ENCODE assay signal across 14 mouse cellular contexts in the genomic region with DNA sequence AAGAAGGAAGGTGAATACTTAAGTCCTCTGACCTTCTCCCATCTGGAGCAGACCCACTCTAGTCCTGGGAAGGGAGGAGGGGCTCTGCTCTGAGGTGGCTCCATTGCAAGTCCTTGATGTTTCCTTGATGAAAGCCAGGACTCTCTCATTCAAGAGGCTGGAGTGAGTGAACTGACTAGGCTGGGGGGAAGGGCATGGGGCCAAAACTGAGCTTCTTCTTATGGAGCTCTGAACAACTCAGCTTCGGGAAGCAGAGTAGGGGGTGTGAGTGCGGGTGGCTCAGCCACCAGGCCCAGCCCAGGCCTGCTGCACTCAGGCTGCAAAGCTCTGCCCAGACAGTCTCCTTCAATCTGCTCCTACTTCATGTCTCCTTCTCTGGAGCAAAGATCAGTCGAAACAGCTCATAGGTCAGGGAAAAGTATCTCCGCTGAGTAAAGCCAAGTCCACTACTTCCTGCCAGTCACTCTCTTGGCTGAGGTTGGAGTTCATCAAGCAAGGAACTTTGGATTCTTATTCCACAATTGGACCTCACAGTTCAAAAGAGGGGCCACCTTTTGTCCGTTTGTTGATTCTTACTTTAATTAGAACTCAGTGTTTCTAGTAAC. TPM values are rescaled to one million over a fixed set of nuclear protein-coding genes. Genes with fewer than 3 reads are reported as not detected.
DNase-seq lines count a peak whose midpoint lies in the region; ATAC-seq and TF ChIP-seq lines count a peak whose summit lies in the region.
"Had no signal": no experiment of that assay in that cellular context is flagged by ENCODE, and none has a peak within 500 bp of the region (broad histone marks: within the 10 kb centered on the region; RNA-seq: fewer than 3 reads in every experiment).

No protein-coding gene starts in this region.

- intact Hi-C loops in gastrocnemius, adult 2 months (cut with DNase I): no loop called here
- intact Hi-C loops in gastrocnemius, postnatal 36 days (cut with DNase I): no loop called here

- no peak overlapping the region for H3K9ac ChIP-seq in liver, adult 2 months (ENCODE audit: low read depth, low read length)
- no peak overlapping the region for H3K9ac ChIP-seq in liver, postnatal 0 days (replicated peaks)
- H3K9ac ChIP-seq: midbrain, embryonic 12.5 days had no signal

- H3K9me3 ChIP-seq in liver, postnatal 0 days (ENCODE audit: low read length): no peaks in the 10 kb centered on the region
- H3K9me3 ChIP-seq: forebrain, embryonic 10.5 days; midbrain, embryonic 12.5 days had no signal

- no peak for TF ChIP-seq CTCF in gastrocnemius, adult 2 months (IDR thresholded peaks at IDR 0.05)
- TF ChIP-seq CTCF in liver, adult 2 months (IDR thresholded peaks at IDR 0.05; ENCODE audit: low read depth, low read length): no peak
- TF ChIP-seq CTCF in liver, postnatal 0 days (IDR thresholded peaks at IDR 0.05; ENCODE audit: low read depth): no peak

- TF ChIP-seq POLR2A in liver, adult 2 months (IDR thresholded peaks at IDR 0.05; ENCODE audit: extremely low read depth, insufficient read depth, low read length): no peak

- TF ChIP-seq EP300 in liver, postnatal 0 days (IDR thresholded peaks at IDR 0.05; ENCODE audit: low read depth): no peak

- no peak overlapping the region for H3K4me2 ChIP-seq in liver, postnatal 0 days (ENCODE audit: low read depth, low read length)
- H3K4me2 ChIP-seq: liver, embryonic 11.5 days; midbrain, embryonic 12.5 days had no signal

- no peaks in the 10 kb centered on the region for H3K79me2 ChIP-seq in liver, adult 2 months (ENCODE audit: control insufficient read depth, insufficient read depth, low read length)

- H3K36me3 ChIP-seq in liver, adult 2 months (ENCODE audit: control insufficient read depth, insufficient read depth, low read length): no peaks in the 10 kb centered on the region
- H3K36me3 ChIP-seq in liver, postnatal 0 days (replicated peaks; ENCODE audit: insufficient read depth, low read length): no peaks in the 10 kb centered on the region
- H3K36me3 ChIP-seq: forebrain, embryonic 10.5 days; midbrain, embryonic 12.5 days had no signal

- DNase-seq in gastrocnemius, adult 2 months: peak; percentile 18
- no peak for DNase-seq in gastrocnemius, postnatal 36 days
- peak; percentile 9 for DNase-seq in liver, adult 2 months (ENCODE audit: extremely low read depth, low read depth, low spot score)
- DNase-seq in liver, postnatal 0 days: no peak
- peak; percentile 13 to 35 for DNase-seq in kidney, postnatal 4 days
- peak; percentile 64 for DNase-seq in yolk sac, embryonic 10.5 days (ENCODE audit: low spot score)
- DNase-seq in right cerebral cortex, adult 18-20 months: no peak
- DNase-seq: cerebellum, postnatal 25 days had no signal

- H3K27me3 ChIP-seq in liver, adult 2 months (ENCODE audit: control insufficient read depth, insufficient read depth, low read length): peaks cover 11% of the 10 kb centered on the region
- H3K27me3 ChIP-seq in liver, postnatal 0 days (ENCODE audit: insufficient read depth, low read length): peaks cover 54% of the 10 kb centered on the region

- no peaks in the 10 kb centered on the region for H3K4me1 ChIP-seq in liver, adult 2 months (ENCODE audit: control insufficient read depth, insufficient read depth, low read length)
- H3K4me1 ChIP-seq in liver, postnatal 0 days (ENCODE audit: insufficient read depth): no peaks in the 10 kb centered on the region
- H3K4me1 ChIP-seq: midbrain, embryonic 12.5 days had no signal

- no peak for ATAC-seq in liver, postnatal 0 days
- no peak for ATAC-seq in inflammation-experienced regulatory T-cells, adult 6 months

- H3K4me3 ChIP-seq in gastrocnemius, adult 2 months: no peak overlapping the region
- H3K4me3 ChIP-seq in liver, adult 2 months (ENCODE audit: insufficient read depth, low read depth, low read length): no peak overlapping the region
- H3K4me3 ChIP-seq in liver, postnatal 0 days (ENCODE audit: low read depth, low read length): no peak overlapping the region
- H3K4me3 ChIP-seq: forebrain, embryonic 10.5 days; midbrain, embryonic 12.5 days had no signal

- H3K27ac ChIP-seq in gastrocnemius, adult 2 months: no peak overlapping the region
- no peak overlapping the region for H3K27ac ChIP-seq in liver, adult 2 months (replicated peaks; ENCODE audit: insufficient read depth, low read depth, low read length)
- no peak overlapping the region for H3K27ac ChIP-seq in liver, postnatal 0 days (ENCODE audit: low read depth)
- H3K27ac ChIP-seq: forebrain, embryonic 10.5 days; midbrain, embryonic 12.5 days had no signal

- WGBS in liver, adult 2 months: 71% methylated on average over 5 of the region's 5 CpGs
- 64% methylated on average over 5 of the region's 5 CpGs for WGBS in liver, postnatal 0 days (ENCODE audit: insufficient replicate concordance)

RNA-seq across cellular contexts. Expression of a gene that starts 1.9 kb away (rescaled TPM):
- 1 to 10 TPM; 1.4 to 2.4 TPM for total RNA-seq in gastrocnemius, adult 2 months (2021)
- total RNA-seq in gastrocnemius, postnatal 36 days (2021): 1 to 10 TPM; 1.8 to 3.5 TPM
- total RNA-seq in liver, adult 2 months (2014; rRNA removed): 0.46 and 0.54 TPM in 2 replicates
- 0.15 and 0.27 TPM in 2 replicates for polyA plus RNA-seq in liver, adult 2 months (2012; rRNA removed)
- polyA plus RNA-seq in liver, postnatal 0 days (2015; fragmentation: Nextera tagmentation; extraction: Ambion mirVana): 1.1 and 1.3 TPM in 2 replicates
- polyA plus RNA-seq in inflammation-experienced regulatory T-cells, adult 6 months (2017; shearing (Covaris generic)): 1 to 10 TPM; 1.3 to 6.6 (median 1.5) TPM

RNA-seq across cellular contexts. Expression of a gene that starts 52.8 kb away (rescaled TPM):
- total RNA-seq in gastrocnemius, adult 2 months (2021): not detected
- total RNA-seq in gastrocnemius, postnatal 36 days (2021): not detected
- not detected in 2 replicates for total RNA-seq in liver, adult 2 months (2014; rRNA removed)
- not detected in 2 replicates for polyA plus RNA-seq in liver, adult 2 months (2012; rRNA removed)
- 0.07 and 0.12 TPM in 2 replicates for polyA plus RNA-seq in liver, postnatal 0 days (2015; fragmentation: Nextera tagmentation; extraction: Ambion mirVana)
- polyA plus RNA-seq in inflammation-experienced regulatory T-cells, adult 6 months (2017; shearing (Covaris generic)): under 1 TPM in 1 of 3 experiments, not detected in 2; 0.94 TPM
- total RNA-seq: layer of hippocampus, adult 8-10 months had no signal
- polyA plus RNA-seq: spleen, adult 2 months had no signal

RNA-seq across cellular contexts. Expression of a gene that starts 53.1 kb away (rescaled TPM):
- total RNA-seq in gastrocnemius, adult 2 months (2021): not detected
- total RNA-seq in gastrocnemius, postnatal 36 days (2021): not detected
- not detected in 2 replicates for total RNA-seq in liver, adult 2 months (2014; rRNA removed)
- polyA plus RNA-seq in liver, adult 2 months (2012; rRNA removed): not detected in 2 replicates
- polyA plus RNA-seq in liver, postnatal 0 days (2015; fragmentation: Nextera tagmentation; extraction: Ambion mirVana): 0.14 and 0.16 TPM in 2 replicates
- polyA plus RNA-seq in inflammation-experienced regulatory T-cells, adult 6 months (2017; shearing (Covaris generic)): under 1 TPM in 1 of 3 experiments, not detected in 2; 0.74 TPM
- polyA plus RNA-seq: forebrain, embryonic 10.5 days; spleen, adult 2 months had no signal

Comparison
In these comparisons a context has a peak if more than half of its experiments do, and no peak if none do; other contexts are left out.
1. DNase-seq: peak in gastrocnemius, adult 2 months (single experiment), liver, adult 2 months (single experiment), kidney, postnatal 4 days (2 of 2) and yolk sac, embryonic 10.5 days (single experiment); none in gastrocnemius, postnatal 36 days (0 of 2), liver, postnatal 0 days (single experiment) and right cerebral cortex, adult 18-20 months (single experiment).